Mouse (Mus musculus) liver, adult 2 months (tissue): ENCODE data around the gene Gga1.

Source experiments
- CTCF ChIP-seq: fragments of 200-500 bp; IDR thresholded peaks from 2 replicates; pipeline ENCODE4 v1.5.1; 2011; ENCODE audit warnings: low read depth, low read length, control low read depth
- POLR2A ChIP-seq: fragments of 200-500 bp; IDR thresholded peaks from 2 replicates; pipeline ENCODE4 v1.6.1; 2011; ENCODE audit warnings: low read length, control low read depth; ENCODE audit not compliant: insufficient read depth; ENCODE audit errors: extremely low read depth

GRCm38 (mm10) chr15:78846352-78846751, 30.6 kb upstream of the Gga1 start:
- TF ChIP-seq POLR2A (no peak), CTCF (no peak)
